In genomic region chr12:45037496-45037895, GRCm38 (mm10) we compare ENCODE assay signal across 14 mouse cellular contexts.
"Had no signal": no experiment of that assay in that cellular context is flagged by ENCODE, and none has a peak within 500 bp of the region (broad histone marks: within the 10 kb centered on the region; RNA-seq: fewer than 3 reads in every experiment).

No protein-coding gene starts in this region.

- DNase-seq: liver, embryonic 13.5 days; liver, postnatal 0 days; lung, postnatal 14 days; right cerebral cortex, postnatal 14 days; thymus, postnatal 36 days had no signal

- H3K9ac ChIP-seq: liver, embryonic 13.5 days; liver, postnatal 0 days; lung, embryonic 15.5 days; midbrain, embryonic 15.5 days; neural tube, embryonic 12.5 days; stomach, embryonic 15.5 days had no signal

- ATAC-seq: liver, postnatal 0 days; midbrain, embryonic 15.5 days had no signal

- H3K27me3 ChIP-seq: liver, embryonic 13.5 days; lung, embryonic 15.5 days; megakaryocyte, embryonic 14.5 days; midbrain, embryonic 15.5 days; neural tube, embryonic 12.5 days; stomach, embryonic 15.5 days had no signal

- H3K4me3 ChIP-seq: left cerebral cortex, adult 2 months; limb, embryonic 10.5 days; liver, embryonic 13.5 days; lung, embryonic 15.5 days; megakaryocyte, embryonic 14.5 days; midbrain, embryonic 15.5 days; neural tube, embryonic 12.5 days; stomach, embryonic 15.5 days had no signal

- H3K27ac ChIP-seq: left cerebral cortex, adult 2 months; limb, embryonic 10.5 days; liver, embryonic 13.5 days; lung, embryonic 15.5 days; macrophage; midbrain, embryonic 15.5 days; neural tube, embryonic 12.5 days; stomach, embryonic 15.5 days had no signal

- H3K4me2 ChIP-seq: liver, embryonic 13.5 days; lung, embryonic 15.5 days; midbrain, embryonic 11.5 days; midbrain, embryonic 15.5 days; neural tube, embryonic 12.5 days; stomach, embryonic 15.5 days had no signal

- H3K9me3 ChIP-seq: limb, embryonic 10.5 days; liver, embryonic 13.5 days; lung, embryonic 15.5 days; megakaryocyte, embryonic 14.5 days; midbrain, embryonic 15.5 days; neural tube, embryonic 12.5 days; stomach, embryonic 15.5 days had no signal

- H3K36me3 ChIP-seq: limb, embryonic 10.5 days; liver, embryonic 13.5 days; lung, embryonic 15.5 days; midbrain, embryonic 15.5 days; neural tube, embryonic 12.5 days; stomach, embryonic 15.5 days had no signal

- H3K4me1 ChIP-seq: limb, embryonic 10.5 days; liver, embryonic 13.5 days; midbrain, embryonic 15.5 days; neural tube, embryonic 12.5 days; stomach, embryonic 15.5 days had no signal
